Mouse (Mus musculus) intestine, embryonic 14.5 days (tissue): Measurements from ENCODE around the gene Gpbp1l1. TPM values are rescaled to one million over a fixed set of nuclear protein-coding genes. Genes with fewer than 3 reads are reported as not detected.
A peak's percentile ranks its signal among the peaks of the same experiment; 100 is the strongest.

Experiments used
- ATAC-seq: fragments of 200-750 bp; cut with Nextera tagmentation; replicated peaks from 2 replicates; pipeline ENCODE4 v1.8.0; 2017; ENCODE audit warnings: low read depth, moderate number of reproducible peaks, moderate TSS enrichment, moderate library complexity; ENCODE audit not compliant: low FRiP score, low TSS enrichment
- DNase-seq: peaks from one replicate; pipeline ENCODE4 v3.0.0-alpha.2; 2018; ENCODE audit warnings: low spot score
- H3K27ac ChIP-seq: fragments of 300-500 bp; sonication (generic); 2 replicates; pipeline ENCODE4 v1.5.1; 2014; ENCODE audit warnings: low read depth, mild to moderate bottlenecking, control low read depth
- H3K27me3 ChIP-seq: fragments of 300-500 bp; sonication (generic); replicated peaks from 2 replicates; pipeline ENCODE4 v1.6.1; 2014; ENCODE audit warnings: low read length, control low read depth; ENCODE audit not compliant: control insufficient read depth, insufficient read depth
- H3K36me3 ChIP-seq: fragments of 300-500 bp; sonication (generic); 2 replicates; pipeline ENCODE4 v1.6.1; 2014; ENCODE audit warnings: low read length, control low read depth; ENCODE audit not compliant: control insufficient read depth, insufficient read depth
- H3K4me1 ChIP-seq: fragments of 300-500 bp; sonication (generic); replicated peaks from 2 replicates; pipeline ENCODE4 v1.6.1; 2014; ENCODE audit warnings: low read length, control low read depth, mixed read lengths; ENCODE audit not compliant: control insufficient read depth, insufficient read depth
- H3K4me2 ChIP-seq: fragments of 300-500 bp; sonication (generic); 2 replicates; pipeline ENCODE4 v1.6.1; 2014; ENCODE audit warnings: low read length
- H3K4me3 ChIP-seq: fragments of 300-500 bp; sonication (generic); 2 replicates; pipeline ENCODE4 v1.5.1; 2014; ENCODE audit warnings: low read depth, low read length, control low read depth, mixed read lengths
- H3K9ac ChIP-seq: fragments of 300-500 bp; sonication (generic); 2 replicates; pipeline ENCODE4 v1.6.1; 2014; ENCODE audit warnings: mild to moderate bottlenecking, low read length
- H3K9me3 ChIP-seq: fragments of 300-500 bp; sonication (generic); 2 replicates; pipeline ENCODE4 v1.6.1; 2016; ENCODE audit warnings: low read length, control low read depth; ENCODE audit not compliant: control insufficient read depth
- WGBS: fragments of 180-500 bp; shearing (Covaris S2); extraction: QIAGEN DNeasy Blood & Tissue Kit; methylation state at CpG from one replicate; pipeline ENCODE4 v1.1.7; 2014; 5-methylcytosine and 5-hydroxymethylcytosine counted together
- polyA plus RNA-seq: library from polyadenylated mRNA; unstranded; fragments of >200 nt; fragmentation: Nextera tagmentation; extraction: Ambion mirVana; gene quantifications from 2 replicates; pipeline ENCODE4 v1.2.1, GENCODE M21; 2014

The Gpbp1l1 gene
- polyA plus RNA-seq, 1 experiment from 2014 or later: 43.4 TPM

DNA sequence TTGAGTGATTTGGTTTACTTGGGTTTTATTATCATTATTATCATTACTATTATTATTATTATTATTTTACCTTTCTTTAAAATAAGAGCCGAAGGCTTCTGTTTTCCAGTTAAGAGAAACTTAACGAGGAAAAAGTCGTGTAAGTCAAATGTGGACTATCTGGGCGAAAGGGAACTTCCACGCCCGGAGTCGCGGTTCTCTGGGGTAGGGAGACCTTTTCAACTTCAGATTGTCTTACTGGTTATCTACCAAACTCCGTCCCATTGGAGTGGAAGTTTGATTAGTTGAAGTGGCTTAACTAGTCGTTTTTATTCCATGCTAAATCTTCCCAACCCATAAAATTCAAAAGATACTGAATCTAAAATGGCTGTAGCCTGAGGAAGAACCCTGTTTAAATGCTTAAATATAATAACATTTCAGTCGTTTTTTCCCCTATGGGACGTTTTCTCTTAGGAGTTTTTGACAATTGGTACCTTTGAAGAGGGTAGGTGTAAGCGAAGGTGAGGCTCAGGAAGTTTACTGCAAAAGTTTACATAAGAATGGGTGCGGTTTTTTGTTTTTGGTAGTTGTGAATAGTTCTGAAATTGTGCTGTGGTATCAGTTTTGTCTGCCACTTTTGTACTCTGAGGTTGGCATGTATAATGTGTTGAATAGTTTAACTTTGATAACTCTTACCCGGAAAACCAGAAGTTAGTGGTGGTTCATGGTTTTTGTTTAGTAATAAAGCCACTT, 859 bp downstream of the Gpbp1l1 start:
- WGBS: 3% methylated on average over 15 of the region's 15 CpGs
- H3K27me3 ChIP-seq: no peaks in the 10 kb centered on the region
- peaks cover 4% of the 10 kb centered on the region for H3K36me3 ChIP-seq
- peaks cover 7% of the 10 kb centered on the region; the same call in 1 of the 2 replicates for H3K4me1 ChIP-seq
- H3K4me3 ChIP-seq: peak overlapping the region; percentile 70
- H3K9me3 ChIP-seq: no peaks in the 10 kb centered on the region
- ATAC-seq (no peak), DNase-seq (no peak)
- H3K4me2 ChIP-seq: peak overlapping the region; percentile 75
- H3K9ac ChIP-seq: peak overlapping the region; percentile 69
- H3K27ac ChIP-seq: peak overlapping the region; percentile 91

DNA sequence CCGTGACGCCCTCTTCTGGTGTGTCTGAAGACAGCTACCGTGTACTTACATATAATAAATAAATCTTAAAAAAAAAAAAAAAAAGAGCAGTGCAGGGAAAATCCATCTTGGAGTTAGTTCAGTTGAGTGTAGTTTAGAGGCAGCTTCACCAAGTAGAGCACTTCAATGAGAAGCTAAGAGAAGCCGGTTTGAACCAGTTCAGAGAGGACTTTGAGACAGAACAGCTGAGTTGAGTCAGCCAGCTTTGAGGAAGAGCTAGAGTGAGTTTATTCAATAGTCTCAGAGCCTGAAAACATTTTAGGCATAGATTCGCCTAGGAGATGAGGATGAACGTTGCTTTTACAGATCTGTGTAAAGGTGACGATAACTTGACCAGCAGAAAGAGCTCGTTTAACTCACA, 38.3 kb downstream of the Gpbp1l1 start:
- peaks cover 47% of the 10 kb centered on the region for H3K36me3 ChIP-seq
- no peak overlapping the region for H3K4me3 ChIP-seq
- WGBS: 74% methylated on average over 8 of the region's 8 CpGs
- H3K9ac ChIP-seq: no peak overlapping the region
- H3K9me3 ChIP-seq: no peaks in the 10 kb centered on the region
- no peak for DNase-seq
- H3K27me3 ChIP-seq: no peaks in the 10 kb centered on the region
- no peak overlapping the region for H3K27ac ChIP-seq
- H3K4me2 ChIP-seq: no peak overlapping the region
- no peak for ATAC-seq
- peaks cover 10% of the 10 kb centered on the region for H3K4me1 ChIP-seq

DNA sequence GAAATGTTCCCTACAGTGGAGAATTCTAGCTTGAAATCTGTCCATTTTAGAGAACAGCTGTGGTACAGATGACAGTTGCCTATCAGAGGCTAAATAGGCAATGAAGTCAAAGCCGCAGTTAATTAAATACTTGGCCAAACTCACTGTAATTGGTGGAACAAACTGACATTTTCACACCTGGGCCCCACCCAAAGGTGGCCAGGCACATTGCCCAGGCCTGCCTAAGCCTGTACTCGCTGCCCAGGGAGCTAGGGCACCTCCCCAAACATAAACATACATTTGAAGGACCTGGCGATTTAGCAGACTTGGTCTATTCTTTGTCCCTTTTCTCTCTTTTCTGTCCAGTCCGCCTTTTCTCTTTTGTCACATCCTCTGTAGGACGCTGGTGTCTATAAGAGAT, 38.9 kb downstream of the Gpbp1l1 start, which contains the start of gene Ccdc17:
Gene Ccdc17 (plus strand): TSS at position 276 of the 400 bp plus-strand sequence.
- Histone ChIP-seq H3K27ac (peak within 1 kb of the TSS; percentile 76), H3K36me3 (peaks cover 47% of the 10 kb centered on the region), H3K9me3 (no peaks in the 10 kb centered on the region), H3K9ac (peak within 1 kb of the TSS; percentile 69), H3K27me3 (no peaks in the 10 kb centered on the region), H3K4me1 (peaks cover 10% of the 10 kb centered on the region), H3K4me3 (peak within 1 kb of the TSS; percentile 66), H3K4me2 (peak within 1 kb of the TSS; percentile 92)
- 22% methylated on average over 5 of the region's 5 CpGs for WGBS
- DNase-seq: no peak
- ATAC-seq: no peak

DNA sequence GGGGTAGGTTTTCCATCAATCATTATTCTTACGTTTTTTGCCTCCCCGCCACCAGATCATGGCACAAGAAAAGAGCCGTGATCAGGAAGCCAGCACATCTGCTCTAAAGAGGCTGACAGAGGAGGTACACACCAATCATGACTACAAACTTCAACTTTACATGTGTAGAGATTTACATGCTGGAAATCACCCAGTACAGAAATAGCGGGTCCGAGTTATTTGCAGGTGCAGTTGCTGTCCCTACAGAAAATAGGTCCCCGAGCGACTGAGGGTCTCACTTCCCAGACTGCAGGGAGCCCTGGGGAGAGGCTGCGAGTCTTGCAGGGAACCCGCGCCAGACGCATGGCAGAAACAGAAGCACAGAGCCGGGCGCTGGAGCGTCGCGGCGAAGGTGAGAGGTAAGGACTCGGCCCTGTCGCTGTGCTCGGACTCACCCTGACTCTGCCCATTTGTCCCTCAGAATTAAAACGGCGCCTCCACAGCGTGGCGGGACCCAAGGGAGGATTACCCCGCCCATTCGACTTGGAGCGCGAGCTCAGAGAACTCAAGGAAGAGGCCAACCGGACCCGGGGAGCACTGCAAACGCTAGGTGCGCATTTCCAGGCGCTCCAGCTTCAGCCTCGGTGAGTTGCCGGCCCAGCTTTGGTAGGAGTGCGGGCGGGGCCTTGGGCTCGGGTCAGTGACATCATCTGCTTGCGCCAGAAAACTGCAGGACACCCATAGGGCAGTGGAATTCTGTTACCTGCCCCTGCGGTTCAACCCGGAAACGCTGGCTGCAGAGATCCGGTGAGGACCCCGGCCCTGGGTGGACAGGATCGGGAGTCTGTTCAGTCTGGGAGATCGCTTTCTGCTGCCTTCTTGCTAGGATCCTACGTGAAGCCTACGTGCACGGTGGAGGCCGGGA, 39.8 kb downstream of the Gpbp1l1 start:
- DNase-seq (peak; percentile 94), ATAC-seq (peak; percentile 93)
- peak overlapping the region; percentile 92 for H3K4me2 ChIP-seq
- under 1% methylated on average over 50 of the region's 50 CpGs for WGBS
- H3K9me3 ChIP-seq: no peaks in the 10 kb centered on the region
- peaks cover 47% of the 10 kb centered on the region for H3K36me3 ChIP-seq
- H3K4me3 ChIP-seq: peak overlapping the region; percentile 66
- H3K4me1 ChIP-seq: peaks cover 10% of the 10 kb centered on the region
- no peaks in the 10 kb centered on the region for H3K27me3 ChIP-seq
- peak overlapping the region; percentile 69 for H3K9ac ChIP-seq
- H3K27ac ChIP-seq: peak overlapping the region; percentile 76

DNA sequence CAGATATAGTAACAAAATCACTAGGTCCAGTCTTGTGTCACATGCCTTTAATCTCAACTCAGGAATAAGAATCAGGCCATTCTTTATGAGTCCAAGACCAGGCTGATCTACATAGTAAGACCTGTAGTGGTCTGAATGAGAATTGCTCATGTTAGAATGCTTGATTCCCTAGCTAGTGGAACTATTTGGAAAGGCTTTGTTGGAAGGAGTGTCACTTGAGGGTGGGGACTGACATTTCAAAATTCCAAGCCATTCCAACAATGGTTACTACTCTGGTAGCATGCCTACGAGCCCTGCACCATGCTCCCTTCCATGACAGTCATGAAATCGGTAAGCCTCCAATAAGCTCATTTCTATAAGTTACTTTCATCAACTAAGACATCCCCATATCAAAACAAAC, 55.2 kb downstream of the Gpbp1l1 start:
- no peaks in the 10 kb centered on the region for H3K27me3 ChIP-seq
- H3K36me3 ChIP-seq: peaks cover 83% of the 10 kb centered on the region
- ATAC-seq: no peak
- no peaks in the 10 kb centered on the region for H3K9me3 ChIP-seq
- H3K9ac ChIP-seq: no peak overlapping the region
- WGBS: 95% methylated on average over 2 of the region's 2 CpGs
- no peak overlapping the region for H3K4me2 ChIP-seq
- H3K27ac ChIP-seq: no peak overlapping the region
- no peak for DNase-seq
- no peaks in the 10 kb centered on the region for H3K4me1 ChIP-seq
- no peak overlapping the region for H3K4me3 ChIP-seq

DNA sequence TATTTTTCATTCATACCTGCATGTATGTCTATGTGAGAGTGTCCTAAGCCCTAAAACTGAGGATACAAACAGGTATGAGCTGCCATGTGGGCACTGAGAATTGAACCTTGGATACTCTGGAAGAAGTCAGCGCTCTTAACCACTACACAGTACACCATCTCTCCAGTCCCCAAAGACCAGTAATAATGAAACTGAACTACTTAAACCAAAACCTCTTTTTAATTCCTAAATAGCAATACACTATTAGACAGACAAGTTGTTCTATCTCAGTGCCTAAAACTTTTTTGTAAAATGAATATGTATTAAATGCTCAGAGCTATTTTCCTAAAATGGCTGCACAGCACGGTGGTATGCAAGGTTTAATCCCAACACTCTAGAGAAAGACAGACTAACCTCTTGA, 57.8 kb downstream of the Gpbp1l1 start:
- ATAC-seq (no peak), DNase-seq (no peak)
- Histone ChIP-seq H3K27ac (no peak overlapping the region), H3K4me3 (no peak overlapping the region), H3K27me3 (no peaks in the 10 kb centered on the region), H3K9me3 (no peaks in the 10 kb centered on the region), H3K4me2 (no peak overlapping the region), H3K4me1 (no peaks in the 10 kb centered on the region), H3K9ac (no peak overlapping the region), H3K36me3 (peaks cover 85% of the 10 kb centered on the region)
- WGBS: 93% methylated on average over 2 of the region's 2 CpGs

DNA sequence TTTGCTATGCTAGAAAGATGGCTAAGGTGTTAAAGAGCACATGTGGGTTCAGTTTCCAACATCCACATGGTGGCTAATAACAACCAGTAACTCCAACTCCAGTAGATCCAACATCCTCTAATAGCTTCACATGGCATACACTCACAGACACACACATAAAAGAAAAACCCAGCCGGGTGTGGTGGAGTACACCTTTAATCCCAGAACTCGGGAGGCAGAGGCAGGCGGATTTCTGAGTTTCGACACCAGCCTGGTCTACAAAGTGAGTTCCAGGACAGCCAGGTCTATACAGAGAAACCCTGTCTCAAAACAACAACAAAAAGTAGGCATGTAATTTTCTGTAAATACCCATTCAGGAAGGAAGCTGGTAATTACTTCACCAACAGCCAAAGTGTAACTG, 67.4 kb downstream of the Gpbp1l1 start:
- H3K9me3 ChIP-seq: no peaks in the 10 kb centered on the region
- no peaks in the 10 kb centered on the region for H3K27me3 ChIP-seq
- H3K27ac ChIP-seq: no peak overlapping the region
- no peak for DNase-seq
- no peak overlapping the region for H3K9ac ChIP-seq
- H3K4me1 ChIP-seq: peaks cover 13% of the 10 kb centered on the region
- WGBS: 96% methylated on average over 4 of the region's 4 CpGs
- peaks cover 30% of the 10 kb centered on the region for H3K36me3 ChIP-seq
- no peak for ATAC-seq
- no peak overlapping the region for H3K4me3 ChIP-seq
- no peak overlapping the region for H3K4me2 ChIP-seq

DNA sequence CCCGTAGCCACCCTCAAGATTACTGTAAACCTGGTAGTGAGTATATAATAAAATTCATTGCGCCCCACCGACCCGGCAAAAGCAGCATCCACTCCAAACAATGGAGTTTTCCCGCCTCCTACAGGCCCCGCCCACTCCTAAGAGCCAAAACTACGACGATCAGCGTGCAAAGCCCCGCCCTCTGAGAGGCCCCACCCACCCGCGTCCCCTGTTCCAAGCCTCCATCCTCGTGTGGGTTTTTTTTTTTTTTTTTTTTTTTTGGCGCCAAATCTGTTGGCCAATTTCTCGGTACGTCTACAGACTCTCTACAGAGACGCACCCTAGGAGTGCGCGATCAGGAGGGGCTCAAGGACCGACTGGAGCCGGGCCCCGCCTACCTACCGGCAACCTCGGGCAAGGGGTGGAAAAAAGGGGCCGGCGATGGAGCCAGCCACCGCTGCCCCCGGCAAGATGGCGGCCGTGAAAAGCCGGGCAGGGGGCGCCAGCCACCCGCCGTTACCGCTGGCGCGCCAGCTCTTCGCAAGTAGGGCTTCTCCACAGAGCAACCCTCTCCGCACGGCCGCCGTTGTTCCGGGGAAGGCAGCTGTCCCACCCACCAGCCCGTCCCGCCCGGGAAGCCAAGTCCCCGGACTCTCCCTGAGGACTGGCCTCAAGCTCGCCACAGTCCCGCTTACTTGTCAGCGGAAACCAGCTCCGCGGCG, 69.3 kb downstream of the Gpbp1l1 start:
- WGBS: under 1% methylated on average over 52 of the region's 53 CpGs
- H3K27me3 ChIP-seq: no peaks in the 10 kb centered on the region
- peak; percentile 81 for ATAC-seq

More for the DNA sequence above, 69.3 kb downstream of the Gpbp1l1 start:
- H3K27ac ChIP-seq: peak overlapping the region; percentile 97
- H3K4me3 ChIP-seq: peak overlapping the region; percentile 98
- no peaks in the 10 kb centered on the region for H3K9me3 ChIP-seq
- H3K9ac ChIP-seq: peak overlapping the region; percentile 97
- peak overlapping the region; percentile 78 for H3K4me2 ChIP-seq
- peaks cover 13% of the 10 kb centered on the region for H3K4me1 ChIP-seq
- DNase-seq: peak; percentile 95
- peaks cover 12% of the 10 kb centered on the region for H3K36me3 ChIP-seq
